Mouse (Mus musculus) forebrain, embryonic 16.5 days (tissue): ENCODE measurements around the gene Acsl5. TPM values are rescaled to one million over a fixed set of nuclear protein-coding genes. Genes with fewer than 3 reads are reported as not detected.

Source experiments
- ATAC-seq: fragments of 200-750 bp; cut with Nextera tagmentation; 2 replicates; pipeline ENCODE4 v1.8.0; 2017; ENCODE audit warnings: mild to moderate bottlenecking, moderate library complexity
- H3K27ac ChIP-seq: fragments of 300-500 bp; sonication (generic); 2 replicates; pipeline ENCODE4 v1.5.1; 2014; ENCODE audit warnings: low read length, control low read depth
- H3K27me3 ChIP-seq: fragments of 300-500 bp; sonication (generic); replicated peaks from 2 replicates; pipeline ENCODE4 v1.6.1; 2014; ENCODE audit warnings: low read length; ENCODE audit not compliant: control insufficient read depth, insufficient read depth
- H3K36me3 ChIP-seq: fragments of 300-500 bp; sonication (generic); 2 replicates; pipeline ENCODE4 v1.6.1; 2014; ENCODE audit not compliant: control insufficient read depth, insufficient read depth
- H3K4me1 ChIP-seq: fragments of 300-500 bp; sonication (generic); replicated peaks from 2 replicates; pipeline ENCODE4 v1.6.1; 2014; ENCODE audit warnings: low read length; ENCODE audit not compliant: control insufficient read depth, insufficient read depth
- H3K4me2 ChIP-seq: fragments of 300-500 bp; sonication (generic); 2 replicates; pipeline ENCODE4 v1.6.1; 2014; ENCODE audit warnings: mild to moderate bottlenecking, low read length, control low read depth
- H3K4me3 ChIP-seq: fragments of 300-500 bp; sonication (generic); replicated peaks from 2 replicates; pipeline ENCODE4 v1.5.1; 2014; ENCODE audit warnings: mild to moderate bottlenecking, low read length, control low read depth
- H3K9ac ChIP-seq: fragments of 300-500 bp; sonication (generic); replicated peaks from 2 replicates; pipeline ENCODE4 v1.6.1; 2014; ENCODE audit warnings: low read depth, low read length, control low read depth
- H3K9me3 ChIP-seq: fragments of 300-500 bp; sonication (generic); 2 replicates; pipeline ENCODE4 v1.6.1; 2016; ENCODE audit warnings: low read length; ENCODE audit not compliant: control insufficient read depth
- WGBS: fragments of 180-500 bp; shearing (Covaris S2); extraction: QIAGEN DNeasy Blood & Tissue Kit; methylation state at CpG from one replicate; pipeline ENCODE4 v1.1.7; 2014; 5-methylcytosine and 5-hydroxymethylcytosine counted together
- polyA plus RNA-seq: library from polyadenylated mRNA; unstranded; fragments of >200 nt; fragmentation: Nextera tagmentation; extraction: Ambion mirVana; gene quantifications from 2 replicates; pipeline ENCODE4 v1.2.1, GENCODE M21; 2015

The Acsl5 gene
- polyA plus RNA-seq, 1 experiment from 2014 or later: 13.4 TPM

- no peaks in the 10 kb centered on the region for H3K27me3 ChIP-seq
- H3K27ac ChIP-seq: no peak overlapping the region
- no peak for ATAC-seq
- H3K4me1 ChIP-seq: no peaks in the 10 kb centered on the region; the same call in 1 of the 2 replicates
- no peak overlapping the region for H3K4me3 ChIP-seq
- no peaks in the 10 kb centered on the region for H3K9me3 ChIP-seq
- no peak overlapping the region for H3K9ac ChIP-seq
- no peak overlapping the region for H3K4me2 ChIP-seq
- H3K36me3 ChIP-seq: peaks cover 3% of the 10 kb centered on the region
- WGBS: 92% methylated on average over 5 of the region's 5 CpGs
These were observed 80.0 kb downstream of the Acsl5 start for GRCm38 (mm10) chr19:55331776-55332175.

GRCm38 (mm10) chr19:55332641-55333268 lies 81.0 kb downstream of the Acsl5 start:
- ATAC-seq: peak; percentile 82
- H3K9ac ChIP-seq: no peak overlapping the region
- H3K4me2 ChIP-seq: no peak overlapping the region
- H3K4me1 ChIP-seq: no peaks in the 10 kb centered on the region; the same call in 1 of the 2 replicates
- 90% methylated on average over 8 of the region's 8 CpGs for WGBS
- no peaks in the 10 kb centered on the region for H3K27me3 ChIP-seq
- peaks cover 3% of the 10 kb centered on the region for H3K36me3 ChIP-seq
- no peak overlapping the region for H3K4me3 ChIP-seq
- H3K27ac ChIP-seq: no peak overlapping the region
- no peaks in the 10 kb centered on the region for H3K9me3 ChIP-seq

- Histone ChIP-seq H3K9me3 (no peaks in the 10 kb centered on the region), H3K9ac (no peak overlapping the region), H3K36me3 (peaks cover under 1% of the 10 kb centered on the region), H3K4me3 (no peak overlapping the region), H3K27me3 (no peaks in the 10 kb centered on the region), H3K27ac (no peak overlapping the region), H3K4me1 (no peaks in the 10 kb centered on the region; the same call in 1 of the 2 replicates), H3K4me2 (no peak overlapping the region)
- WGBS: 97% methylated on average over 1 of the region's 1 CpGs
- ATAC-seq: no peak
These were observed 84.1 kb downstream of the Acsl5 start for GRCm38 (mm10) chr19:55335881-55336280.

GRCm38 (mm10) chr19:55336441-55336840 lies 84.7 kb downstream of the Acsl5 start:
- Histone ChIP-seq H3K4me2 (no peak overlapping the region), H3K27me3 (no peaks in the 10 kb centered on the region), H3K9ac (no peak overlapping the region), H3K27ac (no peak overlapping the region), H3K36me3 (no peaks in the 10 kb centered on the region), H3K4me1 (no peaks in the 10 kb centered on the region; the same call in 1 of the 2 replicates), H3K9me3 (no peaks in the 10 kb centered on the region), H3K4me3 (no peak overlapping the region)
- no peak for ATAC-seq
- WGBS: 84% methylated on average over 12 of the region's 12 CpGs

- Histone ChIP-seq H3K27me3 (no peaks in the 10 kb centered on the region), H3K9ac (no peak overlapping the region), H3K9me3 (no peaks in the 10 kb centered on the region), H3K27ac (no peak overlapping the region), H3K4me3 (no peak overlapping the region), H3K4me2 (no peak overlapping the region), H3K4me1 (no peaks in the 10 kb centered on the region; the same call in 1 of the 2 replicates), H3K36me3 (no peaks in the 10 kb centered on the region)
- WGBS: 67% methylated on average over 9 of the region's 9 CpGs
- ATAC-seq: no peak
These were observed 85.3 kb downstream of the Acsl5 start for GRCm38 (mm10) chr19:55337066-55337465.

GRCm38 (mm10) chr19:55337664-55338063 lies 85.9 kb downstream of the Acsl5 start:
- WGBS: 92% methylated on average over 10 of the region's 10 CpGs
- no peak for ATAC-seq

GRCm38 (mm10) chr19:55340521-55340920 lies 88.8 kb downstream of the Acsl5 start:
- Histone ChIP-seq H3K36me3 (no peaks in the 10 kb centered on the region), H3K9ac (no peak overlapping the region), H3K4me2 (no peak overlapping the region), H3K4me1 (no peaks in the 10 kb centered on the region; the same call in 1 of the 2 replicates), H3K4me3 (no peak overlapping the region), H3K27me3 (no peaks in the 10 kb centered on the region), H3K9me3 (no peaks in the 10 kb centered on the region), H3K27ac (no peak overlapping the region)
- WGBS: 69% methylated on average over 6 of the region's 6 CpGs
- no peak for ATAC-seq

More at GRCm38 (mm10) chr19:55337664-55338063, 85.9 kb downstream of the Acsl5 start:
- Histone ChIP-seq H3K4me1 (no peaks in the 10 kb centered on the region; the same call in 1 of the 2 replicates), H3K9ac (no peak overlapping the region), H3K27ac (no peak overlapping the region), H3K27me3 (no peaks in the 10 kb centered on the region), H3K36me3 (no peaks in the 10 kb centered on the region), H3K9me3 (no peaks in the 10 kb centered on the region), H3K4me3 (no peak overlapping the region), H3K4me2 (no peak overlapping the region)

GRCm38 (mm10) chr19:55341377-55341776 lies 89.6 kb downstream of the Acsl5 start:
- WGBS: 71% methylated on average over 3 of the region's 3 CpGs
- no peak for ATAC-seq

GRCm38 (mm10) chr19:55342423-55342822 lies 90.7 kb downstream of the Acsl5 start:
- no peak overlapping the region for H3K27ac ChIP-seq
- no peaks in the 10 kb centered on the region for H3K4me1 ChIP-seq
- H3K9ac ChIP-seq: no peak overlapping the region
- H3K27me3 ChIP-seq: no peaks in the 10 kb centered on the region
- H3K4me3 ChIP-seq: no peak overlapping the region
- ATAC-seq: no peak
- no peaks in the 10 kb centered on the region for H3K36me3 ChIP-seq
- H3K4me2 ChIP-seq: no peak overlapping the region
- 94% methylated on average over 7 of the region's 7 CpGs for WGBS
- no peaks in the 10 kb centered on the region for H3K9me3 ChIP-seq

More at GRCm38 (mm10) chr19:55341377-55341776, 89.6 kb downstream of the Acsl5 start:
- H3K4me1 ChIP-seq: no peaks in the 10 kb centered on the region; the same call in 1 of the 2 replicates
- H3K27ac ChIP-seq: no peak overlapping the region
- no peaks in the 10 kb centered on the region for H3K27me3 ChIP-seq
- H3K36me3 ChIP-seq: no peaks in the 10 kb centered on the region
- no peak overlapping the region for H3K9ac ChIP-seq
- H3K9me3 ChIP-seq: no peaks in the 10 kb centered on the region
- H3K4me2 ChIP-seq: no peak overlapping the region
- H3K4me3 ChIP-seq: no peak overlapping the region
